Mouse (Mus musculus): ENCODE data around the gene Ptpn3.
"Not testable (repeated sequence)": the region's sequence is repeated elsewhere in the genome, so short reads cannot be mapped to it uniquely, and the experiment has no call there.

The Ptpn3 gene

DNA sequence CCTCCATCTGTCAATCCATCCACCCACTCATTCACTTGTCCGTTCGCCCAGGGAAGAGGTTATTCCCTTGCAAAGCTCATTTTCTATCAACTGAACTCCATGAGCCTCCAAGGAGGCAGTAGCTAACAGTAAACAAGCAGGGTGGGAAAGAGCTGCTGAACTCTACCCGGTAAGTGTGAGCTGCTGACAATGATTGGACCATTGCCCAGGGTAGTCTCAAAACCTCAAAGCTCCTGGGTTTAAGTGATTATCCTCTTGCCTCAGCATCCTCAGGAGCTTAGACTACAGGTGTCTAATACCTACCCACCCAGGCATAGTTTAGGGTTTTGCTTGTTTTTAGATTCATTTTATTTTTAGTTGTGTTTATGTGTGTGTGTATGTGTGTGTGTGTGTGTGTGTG, 87.5 kb downstream of the Ptpn3 start:
- DNase-seq, result no peak

GRCm38 (mm10) chr4:57211706-57212105, 89.9 kb downstream of the Ptpn3 start:
- DNase-seq, result no peak

GRCm38 (mm10) chr4:57205908-57206307, 95.7 kb downstream of the Ptpn3 start:
- no peak for DNase-seq

- no peak for DNase-seq
Measured at GRCm38 (mm10) chr4:57204780-57205179, 96.9 kb downstream of the Ptpn3 start.

DNA sequence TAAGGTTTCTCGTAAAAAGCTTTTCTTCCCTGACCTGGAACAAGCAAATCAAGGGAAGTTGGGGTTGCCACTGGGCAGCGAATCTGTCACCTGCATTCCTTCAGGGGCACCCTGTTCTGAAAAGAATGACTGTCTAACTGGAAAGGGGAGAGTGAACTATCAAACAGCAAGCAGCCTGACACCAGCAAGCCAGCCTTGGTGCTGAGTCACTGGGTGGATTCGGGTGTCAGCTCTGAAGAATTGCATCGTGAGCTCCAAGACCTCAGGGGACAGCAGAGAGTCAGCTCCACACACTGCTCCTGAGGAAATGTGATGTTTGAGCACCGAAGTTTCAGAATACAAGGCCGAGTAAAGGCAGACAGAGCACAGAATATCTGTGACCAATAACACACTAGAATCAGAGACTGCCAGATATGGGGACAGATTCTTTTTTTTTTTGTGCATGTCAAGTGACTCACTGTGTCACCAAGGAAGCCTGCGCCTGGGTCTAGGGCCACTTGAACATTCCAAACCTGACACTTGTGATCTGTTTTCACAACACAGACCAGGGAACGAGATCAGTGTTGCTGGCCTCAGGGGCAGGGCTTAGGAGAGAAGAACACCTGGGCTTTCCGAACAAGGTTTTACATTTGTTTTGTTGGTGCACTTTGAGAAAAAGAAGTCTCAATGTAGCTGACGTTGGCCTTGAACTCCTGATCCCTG, 98.8 kb downstream of the Ptpn3 start:
- DNase-seq, result no peak

DNA sequence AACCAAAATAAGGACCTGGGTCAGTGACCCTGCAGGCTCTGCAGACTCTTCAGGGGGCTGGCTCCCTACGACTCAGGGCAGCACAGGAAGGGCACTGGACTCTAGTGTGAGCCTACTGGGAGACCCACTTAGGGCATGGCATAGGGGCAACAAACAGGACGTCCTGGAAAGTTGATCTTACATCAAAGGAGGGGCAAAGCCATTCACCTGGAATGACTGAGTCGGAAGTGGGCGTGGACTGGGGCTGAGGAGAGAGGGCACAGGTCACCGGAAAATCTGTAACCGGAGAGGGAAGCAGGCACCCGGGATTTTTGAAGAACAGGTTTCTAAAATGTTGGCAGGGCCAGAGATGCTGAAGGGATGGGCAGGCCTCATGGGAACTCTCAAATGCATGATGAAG, 99.5 kb downstream of the Ptpn3 start:
- DNase-seq, result no peak

DNA sequence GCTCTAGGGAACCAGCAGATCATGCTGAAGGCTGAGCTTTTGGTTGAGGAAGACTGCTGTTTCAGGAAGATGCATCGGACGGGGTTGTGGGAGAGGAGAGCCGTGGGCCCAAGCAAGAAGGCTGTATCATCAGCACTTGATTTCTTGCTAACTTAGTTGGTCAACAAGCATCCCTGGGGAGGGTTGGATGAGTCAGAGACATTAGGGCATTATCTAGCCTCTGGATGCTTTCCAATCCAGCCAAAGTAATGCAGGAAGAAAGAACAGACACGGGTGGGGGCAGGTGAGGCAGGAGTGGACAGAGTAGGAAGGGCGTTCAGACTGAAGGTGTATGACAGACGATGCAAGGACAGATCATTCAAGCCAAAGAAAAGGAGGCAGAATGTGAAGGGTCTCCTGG, 101.0 kb downstream of the Ptpn3 start:
- DNase-seq, result no peak

GRCm38 (mm10) chr4:57198666-57199393, 102.8 kb downstream of the Ptpn3 start:
- not testable (repeated sequence) for DNase-seq

- no peak for DNase-seq
Measured at GRCm38 (mm10) chr4:57191543-57192283, 109.9 kb downstream of the Ptpn3 start.

GRCm38 (mm10) chr4:57189881-57190280, 111.8 kb downstream of the Ptpn3 start:
- no peak for DNase-seq

GRCm38 (mm10) chr4:57186035-57186434, 115.6 kb downstream of the Ptpn3 start:
- DNase-seq, result no peak

- no peak for DNase-seq
Measured at GRCm38 (mm10) chr4:57185462-57185861, 116.2 kb downstream of the Ptpn3 start.

GRCm38 (mm10) chr4:57183493-57183892, 118.1 kb downstream of the Ptpn3 start:
- no peak for DNase-seq

DNA sequence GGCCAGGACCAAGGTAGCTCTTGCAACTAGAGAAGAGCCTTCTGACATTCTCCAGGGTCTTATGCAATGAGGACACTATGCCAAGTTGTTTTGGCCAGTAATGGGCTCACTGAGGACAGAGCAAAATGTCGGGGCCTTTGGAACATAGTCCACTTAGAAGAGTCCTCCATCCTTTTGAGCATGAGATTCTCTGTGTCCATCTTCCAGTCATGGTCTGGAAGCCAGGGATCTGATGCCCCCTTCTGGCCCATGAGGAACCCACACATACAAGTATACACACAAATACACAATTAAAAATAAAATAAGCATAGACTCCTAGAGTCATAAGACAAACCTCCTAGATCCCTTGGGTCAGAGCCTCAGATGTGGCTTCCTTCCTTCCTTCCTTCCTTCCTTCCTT, 120.1 kb downstream of the Ptpn3 start:
- DNase-seq, result peak; percentile 21

GRCm38 (mm10) chr4:57178881-57179280, 122.8 kb downstream of the Ptpn3 start:
- no peak for DNase-seq

GRCm38 (mm10) chr4:57175329-57175728, 126.3 kb downstream of the Ptpn3 start:
- DNase-seq, result no peak

- no peak for DNase-seq
Measured at GRCm38 (mm10) chr4:57172861-57173260, 128.8 kb downstream of the Ptpn3 start.

GRCm38 (mm10) chr4:57171817-57172216, 129.8 kb downstream of the Ptpn3 start:
- DNase-seq, result peak; percentile 9

GRCm38 (mm10) chr4:57168680-57169079, 133.0 kb downstream of the Ptpn3 start:
- no peak for DNase-seq

- no peak for DNase-seq
Measured at GRCm38 (mm10) chr4:57168277-57168676, 133.4 kb downstream of the Ptpn3 start.

GRCm38 (mm10) chr4:57166922-57167870, 134.4 kb downstream of the Ptpn3 start:
- DNase-seq, result peak; percentile 45

- DNase-seq, result no peak
Measured at GRCm38 (mm10) chr4:57165654-57166053, 136.0 kb downstream of the Ptpn3 start.
